In genomic region chr19:32485681-32486105, GRCm38 (mm10) we compare ENCODE assay signal across 8 mouse cellular contexts. TPM values are rescaled to one million over a fixed set of nuclear protein-coding genes. Genes with fewer than 3 reads are reported as not detected.
DNase-seq lines count a peak whose midpoint lies in the region; ATAC-seq and TF ChIP-seq lines count a peak whose summit lies in the region.

TSS of gene Minpp1 (plus strand) at chr19:32485769.

- peak; percentile 67 for ATAC-seq in megakaryocyte-erythroid progenitor cell, adult 5-6 weeks (replicated peaks; ENCODE audit: low FRiP score, low TSS enrichment, poor library complexity, severe bottlenecking)

- peak within 1 kb of the TSS; percentile 62 for H3K4me3 ChIP-seq in cortical plate, adult 2 months (ENCODE audit: insufficient read depth, low read length)

- TF ChIP-seq POLR2A in cortical plate, adult 2 months (IDR thresholded peaks at IDR 0.05; ENCODE audit: extremely low read depth, insufficient read depth, low read length): peak; percentile 65; the same call in 1 of the 2 replicates

- intact Hi-C loops in left cerebral cortex, postnatal 14 days (cut with DNase I): loop anchor here (5.0 kb wide), 1 partner anchor 98 kb away; the partner anchor contains the start of gene Sgms1

- H3K4me1 ChIP-seq in cortical plate, adult 2 months (ENCODE audit: control insufficient read depth, insufficient read depth, low read length): no peaks in the 10 kb centered on the region

- peak within 1 kb of the TSS; percentile 62; the same call in 1 of the 2 replicates for H3K27ac ChIP-seq in cortical plate, adult 2 months (ENCODE audit: insufficient read depth, low read length)

- peak; percentile 88 to 94 for DNase-seq in adrenal gland, adult (ENCODE audit: inconsistent age in 2 of 2, low spot score in 1 of 2)
- peak; percentile 86 for DNase-seq in gastrocnemius, postnatal 10 days
- peak; percentile 92 for DNase-seq in induced T-regulatory cell, adult 2 months (ENCODE audit: low read depth)
- DNase-seq in left cerebral cortex, postnatal 14 days (ENCODE audit: low spot score in 2 of 2): peak; percentile 79 to 87
- DNase-seq in right cerebral cortex, postnatal 25 days: peak; percentile 90
- DNase-seq in yolk sac, embryonic 10.5 days (ENCODE audit: low spot score): peak; percentile 84

- TF ChIP-seq CTCF in cortical plate, adult 2 months (IDR thresholded peaks at IDR 0.05; ENCODE audit: extremely low read depth, insufficient read depth, low read length): no peak

RNA-seq across cellular contexts. Expression of gene Minpp1, which starts in this region (rescaled TPM):
- polyA plus RNA-seq in cortical plate, adult 2 months (2012; rRNA removed): 46.2 and 48.3 TPM in 2 replicates
- total RNA-seq in gastrocnemius, postnatal 10 days (2021): 10 to 100 TPM; 23.0 to 25.6 TPM
- 10 to 100 TPM; 66.8 to 70.2 TPM for total RNA-seq in left cerebral cortex, postnatal 14 days (2021)
- 239 and 247 TPM in 2 replicates for total RNA-seq in megakaryocyte-erythroid progenitor cell, adult 5-6 weeks (2014; fragmentation: Nextera tagmentation)
- total RNA-seq in megakaryocyte-erythroid progenitor cell, adult 5-6 weeks (2017): 192 and 210 TPM in 2 replicates

Comparison
In these comparisons a context has a peak if more than half of its experiments do, and no peak if none do; other contexts are left out.
1. Peak in every context shown above with its lines: DNase-seq, ATAC-seq, H3K4me3 ChIP-seq and H3K27ac ChIP-seq.